Mouse (Mus musculus) adrenal gland, postnatal 36 days (tissue): Measurements from ENCODE around the gene Rin3. TPM values are rescaled to one million over a fixed set of nuclear protein-coding genes. Genes with fewer than 3 reads are reported as not detected.

Experiments used
- DNase-seq, 2 experiments: peaks; one replicate each; pipeline ENCODE4 v3.0.0; 2021; ENCODE audit warnings: mixed read lengths in 1 of 2
- total RNA-seq, 2 experiments: library from RNA; stranded (reverse); gene quantifications; 2 replicates each; pipeline ENCODE4 v1.2.3; 2021

Rin3 gene
- total RNA-seq, 2 experiments from 2014 or later = 8.6 to 15.8 TPM

DNA sequence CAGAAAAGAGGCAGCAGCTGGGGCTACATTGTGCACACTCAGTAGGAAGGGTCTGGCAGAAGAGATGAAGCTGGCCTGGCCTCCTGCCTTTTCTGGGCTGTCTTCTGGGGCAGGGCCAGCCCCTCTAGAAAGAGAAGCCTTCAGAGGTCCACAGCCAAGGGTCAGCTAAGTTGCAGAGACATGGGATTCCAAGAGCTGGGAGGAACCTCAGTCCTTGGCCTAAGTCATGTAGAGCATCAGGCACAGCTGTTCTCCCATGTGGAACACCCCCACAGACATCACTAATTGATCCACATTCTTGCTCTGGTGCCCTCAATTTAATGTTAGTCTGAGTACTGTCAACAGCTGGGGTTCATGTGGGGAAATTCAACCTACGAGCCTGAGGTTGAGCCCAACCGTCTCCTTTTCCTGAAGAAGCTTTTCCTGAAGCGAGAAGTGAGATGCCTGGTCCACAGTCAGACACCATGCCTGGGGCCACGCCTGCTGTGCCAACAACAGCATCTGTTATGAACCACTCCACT, 20.0 kb downstream of the Rin3 start:
- DNase-seq = no peak

DNA sequence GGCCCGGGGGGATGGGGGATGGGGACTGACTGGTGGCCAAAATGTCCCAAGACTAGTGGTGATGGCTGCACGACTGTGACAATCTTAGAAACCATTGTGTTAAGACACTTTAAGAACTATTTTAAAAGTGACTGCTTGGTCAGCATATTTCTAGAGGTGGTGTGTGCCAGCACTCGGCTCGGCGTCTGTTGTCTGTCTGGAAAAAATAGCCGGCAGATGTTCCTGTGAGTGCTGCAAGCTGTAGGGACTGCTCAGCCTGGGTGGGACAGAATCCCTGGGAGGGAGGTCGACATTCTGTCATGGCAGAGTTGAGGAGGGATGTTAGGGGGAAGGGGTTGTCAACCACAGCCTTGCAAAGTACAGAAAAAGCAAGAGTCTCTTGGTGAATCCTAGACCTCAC, 21.0 kb downstream of the Rin3 start:
- no peak for DNase-seq

DNA sequence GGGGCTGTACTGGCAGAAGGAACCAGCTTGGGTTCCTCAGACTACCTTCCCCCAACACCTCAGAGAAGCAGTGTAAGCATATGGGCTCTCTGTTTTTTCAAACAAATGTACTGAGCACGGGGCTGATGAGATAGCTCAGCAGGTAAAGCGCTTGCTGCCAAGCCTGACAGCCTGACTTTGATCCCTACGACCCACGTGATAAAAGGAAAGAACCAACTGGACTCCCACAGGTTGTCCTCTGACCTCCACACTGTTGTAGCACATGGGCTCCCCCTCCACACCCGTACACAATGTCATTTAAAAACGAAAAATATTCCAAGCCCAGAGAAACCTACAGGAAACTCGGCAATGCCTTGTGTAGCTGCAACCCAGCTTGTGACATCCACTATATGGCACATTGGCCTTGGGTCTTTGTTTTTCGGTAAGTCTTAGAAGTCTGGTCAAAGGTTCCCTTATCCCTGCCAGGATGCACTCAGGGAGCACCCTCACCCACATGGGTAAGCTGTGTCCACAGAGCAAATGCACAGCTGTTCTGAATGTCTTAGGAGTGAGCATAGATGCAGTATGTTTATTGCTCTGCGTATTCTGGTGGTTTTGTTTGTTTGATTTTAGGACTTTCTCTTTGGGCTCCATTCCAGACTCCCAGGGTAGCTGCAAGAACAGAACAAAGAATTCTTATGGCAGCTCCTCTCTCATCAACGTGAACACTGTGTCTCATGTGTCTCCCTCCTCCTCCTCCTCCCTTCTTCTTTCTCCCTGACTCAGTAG, 22.4 kb downstream of the Rin3 start:
- no peak for DNase-seq

DNA sequence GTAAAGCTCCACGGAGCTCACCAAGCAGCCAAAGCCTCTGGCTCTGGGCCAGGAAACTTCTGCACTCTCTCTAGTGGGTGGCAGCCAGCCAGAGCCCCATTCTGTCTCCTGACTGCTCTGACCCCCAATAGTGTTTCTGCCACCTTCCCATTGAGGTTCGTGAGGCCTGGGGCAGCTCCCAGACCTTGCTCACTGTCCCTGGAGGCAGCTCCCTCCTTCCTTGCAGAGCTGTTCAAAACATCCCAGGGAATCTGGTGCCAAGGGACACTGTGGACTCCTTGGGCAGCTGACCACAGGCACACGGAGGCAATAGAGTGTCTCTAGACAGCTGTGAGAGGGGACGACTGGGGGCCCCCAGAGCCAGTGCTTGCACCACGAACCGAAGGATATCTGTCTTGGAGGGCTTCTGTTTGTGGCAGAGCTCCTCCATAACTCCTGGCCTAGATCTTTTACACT, 25.2 kb downstream of the Rin3 start:
- peak; percentile 51 to 74 for DNase-seq

DNA sequence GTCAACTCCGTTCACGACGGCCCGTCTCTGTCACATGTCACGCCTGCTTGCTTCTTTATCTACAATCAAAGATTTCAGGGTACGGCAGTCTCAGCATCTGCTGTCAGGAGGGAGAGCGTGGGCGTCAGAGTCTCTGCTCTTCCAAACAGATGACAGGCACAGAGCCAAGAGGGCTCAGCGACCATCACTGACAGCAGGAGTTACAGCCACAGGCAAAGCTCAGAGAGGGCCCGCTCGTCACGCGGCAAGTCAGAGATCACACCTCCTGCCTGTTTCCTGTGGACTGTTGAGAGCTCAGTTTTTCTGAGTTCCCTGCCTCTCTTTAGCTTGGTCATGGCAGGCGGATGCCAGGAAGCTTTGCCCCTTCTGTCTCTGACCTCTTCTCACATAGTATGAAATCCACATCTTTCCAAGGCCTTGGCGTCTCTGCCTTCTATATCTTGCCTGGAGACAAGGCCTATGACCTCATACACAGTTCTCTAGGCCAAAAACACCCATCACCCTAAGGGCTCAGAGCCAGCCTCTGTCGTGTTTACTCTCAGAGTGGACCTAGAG, 25.7 kb downstream of the Rin3 start:
- DNase-seq = peak; percentile 54 to 60

DNA sequence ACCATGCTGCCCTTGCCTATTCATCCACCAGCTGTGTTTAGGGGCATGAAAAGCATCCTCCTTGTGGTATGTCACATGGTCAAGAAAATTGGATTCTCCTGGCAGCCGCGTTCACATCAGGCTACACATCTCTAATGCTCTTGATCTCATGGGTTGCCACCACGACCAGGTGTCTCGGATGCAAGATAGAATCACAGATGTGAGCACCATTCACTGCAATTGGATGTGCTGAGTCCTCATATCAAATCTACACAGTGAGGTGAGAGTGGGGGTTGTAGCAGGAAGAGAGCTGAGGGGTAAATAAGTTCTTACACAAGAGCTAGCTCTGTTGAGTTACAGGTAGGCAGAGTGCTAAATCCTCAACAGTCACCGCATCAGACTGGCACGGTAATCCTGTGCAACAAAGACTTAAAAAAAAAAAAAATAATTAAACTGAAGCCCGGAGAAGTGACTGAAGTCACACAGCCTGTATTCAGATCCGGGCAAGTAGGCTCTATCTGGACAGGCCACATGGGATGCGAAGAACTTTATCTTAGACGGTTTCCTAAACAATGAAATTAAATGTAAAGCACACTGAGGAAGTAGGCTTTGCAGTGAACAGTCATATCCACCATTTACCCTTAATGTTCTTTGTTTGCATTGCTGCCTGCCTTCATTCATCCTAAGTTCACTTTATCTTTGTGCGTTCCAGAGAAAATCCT, 26.4 kb downstream of the Rin3 start:
- DNase-seq = no peak

DNA sequence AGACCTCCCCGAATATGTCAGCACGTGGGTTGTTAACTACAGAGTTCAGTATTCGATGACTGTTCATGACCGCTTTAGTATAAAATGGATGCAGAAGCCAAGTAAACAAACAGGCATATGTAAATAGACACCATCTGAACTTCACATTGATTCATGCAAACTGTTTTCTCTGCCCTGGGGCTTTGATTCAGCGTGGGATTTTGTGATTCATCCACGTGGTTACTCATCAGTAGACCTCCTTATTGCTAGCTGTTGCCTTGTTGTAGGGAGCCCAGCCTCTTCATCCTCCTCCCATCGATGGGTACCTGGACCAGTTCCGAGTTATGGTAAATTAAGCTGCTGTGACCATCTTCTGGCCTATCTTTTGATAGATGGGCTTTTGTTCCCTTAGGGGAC, 26.9 kb downstream of the Rin3 start:
- DNase-seq = no peak

DNA sequence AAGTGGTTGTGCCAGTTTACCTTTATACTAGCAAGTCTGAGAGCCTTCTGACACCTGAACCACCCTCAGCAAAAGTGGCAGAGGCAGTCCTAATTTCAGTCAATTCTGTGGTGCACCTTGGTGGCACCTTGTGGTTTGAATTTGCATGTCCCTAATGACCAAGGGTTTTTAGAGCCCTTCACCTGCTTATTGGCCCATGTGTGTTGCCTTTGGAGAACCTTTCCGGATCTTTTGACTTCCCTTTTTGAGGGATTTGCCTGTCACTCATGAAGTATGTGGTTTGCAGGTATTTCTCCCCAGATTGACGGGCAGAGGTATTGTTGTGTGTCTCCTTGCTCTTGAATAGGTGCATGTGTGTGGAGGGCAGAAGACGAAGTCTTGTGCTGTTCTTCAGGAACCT, 27.4 kb downstream of the Rin3 start:
- DNase-seq = no peak

DNA sequence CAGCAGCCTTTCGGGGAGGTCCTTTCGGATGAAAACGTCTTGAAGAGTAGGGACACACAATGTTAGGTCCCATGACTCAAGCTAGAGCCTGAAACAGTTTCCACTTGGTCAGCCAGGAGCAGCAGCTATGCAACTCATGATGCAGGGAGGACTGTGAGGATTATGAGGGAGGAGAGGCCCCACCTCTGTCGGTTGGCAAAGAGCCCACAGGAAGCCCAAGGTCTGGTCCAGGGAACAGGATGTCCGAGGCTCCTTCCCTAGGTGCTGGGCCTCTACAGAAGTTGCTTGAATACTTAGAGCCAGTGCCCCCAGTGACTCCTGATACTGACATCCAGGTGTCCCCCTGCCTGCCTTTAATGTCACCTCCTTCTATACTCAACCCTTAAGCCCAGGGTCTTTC, 28.6 kb downstream of the Rin3 start:
- DNase-seq = peak in 1 of 2 experiments; percentile 38

DNA sequence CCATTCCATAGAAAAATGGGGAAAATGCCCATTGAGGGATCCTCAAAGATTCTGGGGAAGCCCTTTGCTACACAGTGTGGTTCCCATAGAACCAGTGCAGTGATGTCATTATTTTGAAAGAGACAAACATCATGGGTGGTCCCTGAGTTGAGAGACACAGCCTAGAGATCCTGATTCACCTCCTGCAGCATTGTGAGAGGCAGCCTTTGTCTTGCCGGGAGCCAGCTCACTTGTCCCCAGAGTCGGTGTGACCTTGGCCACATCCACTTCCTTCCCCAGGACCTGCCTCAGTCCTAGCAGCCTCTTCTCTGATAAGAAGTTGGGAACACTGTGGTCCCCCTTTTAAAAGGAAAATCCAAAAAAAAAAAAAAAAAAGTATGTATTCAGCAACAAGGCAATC, 36.3 kb downstream of the Rin3 start:
- peak; percentile 33 to 51 for DNase-seq

DNA sequence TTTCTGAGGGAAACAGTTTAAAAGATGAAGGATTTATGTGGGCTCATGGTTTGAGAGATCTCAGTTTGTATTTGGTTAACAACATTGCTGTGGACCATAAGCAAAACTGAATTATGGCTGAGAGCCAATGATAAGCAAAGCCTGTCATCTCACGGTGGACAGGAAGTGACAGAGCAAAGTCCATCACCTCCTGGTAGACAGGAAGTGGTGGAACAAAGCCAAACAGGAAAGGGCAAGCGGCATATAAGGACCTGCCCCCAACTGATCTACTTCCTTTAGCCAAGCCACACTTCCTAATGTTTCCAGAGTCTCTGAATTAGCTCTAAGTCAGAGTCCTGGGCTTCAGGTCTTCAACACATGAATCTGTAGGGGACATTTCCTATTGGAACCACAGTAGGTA, 37.1 kb downstream of the Rin3 start:
- peak in 1 of 2 experiments; percentile 17 for DNase-seq

DNA sequence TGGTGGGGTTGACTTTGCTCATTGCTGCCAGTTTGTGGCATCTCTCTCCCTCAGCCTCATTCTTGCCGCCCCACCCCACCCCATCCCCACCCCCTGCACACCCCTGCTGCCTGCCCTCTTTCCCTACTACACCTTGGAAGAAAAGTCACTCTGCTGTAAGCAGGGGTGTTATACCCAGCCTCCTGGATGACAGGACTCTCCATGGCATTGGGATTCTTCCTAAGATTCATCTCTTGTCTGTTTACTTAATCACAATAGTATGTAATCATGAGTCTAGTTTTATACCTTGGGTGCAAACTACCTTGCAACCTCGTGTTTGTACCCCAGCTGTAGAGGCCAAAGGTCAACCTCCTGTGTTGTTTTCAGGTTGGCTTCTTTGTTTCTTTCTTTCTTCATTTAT, 37.5 kb downstream of the Rin3 start:
- DNase-seq = no peak

DNA sequence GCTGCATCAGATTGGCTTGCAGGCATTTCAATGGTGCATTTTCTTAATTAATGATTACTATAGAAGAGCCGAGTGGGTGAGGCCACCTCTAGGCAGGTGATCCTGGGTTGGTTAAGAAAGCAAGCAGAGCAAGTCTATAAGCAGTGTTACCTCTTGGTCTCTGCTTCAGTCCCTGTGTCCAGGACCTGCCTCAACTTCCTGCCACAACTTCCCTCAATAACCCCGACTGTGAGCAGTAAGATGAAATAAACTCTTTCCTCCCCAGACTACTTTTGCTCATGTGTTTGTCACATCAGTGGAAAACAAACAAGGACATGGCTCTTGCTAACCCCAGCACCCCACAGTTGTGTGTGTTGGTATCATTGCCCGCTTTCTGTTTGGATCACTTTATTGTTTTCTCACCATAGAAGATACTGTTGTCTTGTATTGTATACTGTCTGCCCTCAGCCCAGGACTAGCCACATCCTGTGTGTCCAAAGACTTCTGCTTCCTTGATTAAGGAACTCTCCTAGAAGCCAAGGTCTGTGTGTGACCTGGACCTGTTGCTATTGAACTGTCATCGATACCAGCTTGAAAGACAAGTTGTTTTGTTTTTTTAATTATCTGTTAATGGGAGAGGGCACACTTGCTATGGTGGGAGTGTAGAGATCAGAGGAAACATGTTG, 38.3 kb downstream of the Rin3 start:
- no peak for DNase-seq

DNA sequence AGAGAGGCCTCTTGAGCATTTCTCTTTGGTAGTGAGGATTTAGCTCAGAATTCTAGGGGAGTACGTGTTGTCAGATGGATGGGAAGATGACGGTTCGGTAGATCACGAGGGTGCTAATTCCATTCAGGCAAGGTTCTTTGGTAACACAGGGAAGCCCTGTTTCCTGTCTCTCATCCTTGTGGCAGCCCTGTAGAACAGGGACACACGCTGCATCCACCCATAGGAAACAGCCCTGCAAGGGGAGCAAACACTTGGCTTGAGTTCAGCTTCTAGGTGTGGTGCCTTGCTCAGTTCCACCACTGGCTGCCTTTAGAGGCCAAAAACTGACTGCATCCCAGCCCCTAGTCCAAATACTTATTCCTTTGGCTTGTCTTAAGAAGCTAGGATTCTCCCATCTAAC, 39.0 kb downstream of the Rin3 start:
- peak in 1 of 2 experiments; percentile 28 for DNase-seq

DNA sequence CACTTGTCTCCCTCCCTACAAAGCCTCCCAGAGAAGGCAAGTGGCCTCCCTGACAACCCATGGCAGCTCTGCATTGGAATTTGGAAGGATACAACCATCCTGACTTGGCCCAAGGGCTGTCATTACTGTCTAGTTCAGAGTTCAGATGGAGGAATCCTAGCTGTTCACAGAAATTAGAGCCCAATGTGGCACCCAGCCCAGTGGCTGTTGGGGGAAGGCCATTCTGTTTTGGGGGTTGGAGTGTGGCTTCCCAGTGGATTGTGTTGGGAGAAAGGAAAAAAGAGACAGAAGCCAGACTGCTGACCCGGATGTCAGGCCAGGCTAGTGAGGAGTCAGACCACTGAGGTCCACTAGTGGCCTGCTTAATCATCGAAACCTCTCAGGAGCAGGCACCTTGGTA, 40.5 kb downstream of the Rin3 start:
- DNase-seq = no peak

DNA sequence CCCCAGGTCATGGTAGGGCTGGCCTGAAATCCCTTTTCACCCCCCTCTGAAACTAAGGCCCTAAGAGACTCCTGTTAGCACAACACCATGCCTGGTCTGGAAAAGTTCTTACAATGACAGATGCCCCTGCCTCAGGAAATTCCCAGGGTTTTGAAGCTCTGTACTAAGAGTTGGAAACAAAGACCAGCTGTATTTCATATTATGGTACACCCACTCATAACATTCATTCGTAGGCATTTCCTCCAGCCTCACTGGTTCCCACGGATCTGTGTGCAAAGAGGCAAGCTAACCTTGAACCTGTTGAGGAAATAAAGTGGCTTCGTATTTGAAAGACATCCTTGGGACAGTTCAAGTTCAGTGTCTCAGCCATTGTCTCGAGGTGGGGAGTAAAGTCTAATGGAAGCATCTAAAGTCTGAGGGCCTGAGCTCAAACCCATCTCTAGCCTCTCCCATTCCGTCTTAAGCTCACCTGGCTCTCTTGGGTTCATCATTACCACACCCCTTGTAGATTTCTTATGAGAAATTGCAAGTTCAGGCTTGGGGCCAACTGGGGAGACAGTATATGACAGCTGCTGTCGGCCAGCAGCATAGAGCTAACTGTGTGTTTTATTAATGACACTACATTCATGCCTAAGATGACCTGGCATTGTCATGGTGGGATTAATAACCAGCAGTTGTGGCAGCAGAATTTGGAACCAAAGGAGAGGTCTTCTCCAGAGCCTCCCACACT, 41.5 kb downstream of the Rin3 start:
- no peak for DNase-seq

DNA sequence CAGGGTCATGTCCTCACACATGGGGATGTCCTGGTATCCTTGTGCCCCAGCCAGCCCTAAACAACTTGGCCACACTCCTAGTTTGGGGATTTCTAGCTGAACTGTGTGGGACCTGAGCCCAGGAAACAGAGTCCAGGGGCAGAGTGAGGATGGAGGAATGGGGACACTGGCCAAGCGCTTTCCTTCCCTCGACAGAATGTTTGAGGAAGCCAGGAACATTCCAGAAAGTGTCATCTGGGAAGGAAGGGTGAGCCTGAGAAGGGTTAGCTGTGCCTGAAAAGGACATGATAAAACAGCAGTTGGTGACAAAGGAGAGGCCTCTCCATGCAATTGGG, 42.0 kb downstream of the Rin3 start:
- DNase-seq = no peak

DNA sequence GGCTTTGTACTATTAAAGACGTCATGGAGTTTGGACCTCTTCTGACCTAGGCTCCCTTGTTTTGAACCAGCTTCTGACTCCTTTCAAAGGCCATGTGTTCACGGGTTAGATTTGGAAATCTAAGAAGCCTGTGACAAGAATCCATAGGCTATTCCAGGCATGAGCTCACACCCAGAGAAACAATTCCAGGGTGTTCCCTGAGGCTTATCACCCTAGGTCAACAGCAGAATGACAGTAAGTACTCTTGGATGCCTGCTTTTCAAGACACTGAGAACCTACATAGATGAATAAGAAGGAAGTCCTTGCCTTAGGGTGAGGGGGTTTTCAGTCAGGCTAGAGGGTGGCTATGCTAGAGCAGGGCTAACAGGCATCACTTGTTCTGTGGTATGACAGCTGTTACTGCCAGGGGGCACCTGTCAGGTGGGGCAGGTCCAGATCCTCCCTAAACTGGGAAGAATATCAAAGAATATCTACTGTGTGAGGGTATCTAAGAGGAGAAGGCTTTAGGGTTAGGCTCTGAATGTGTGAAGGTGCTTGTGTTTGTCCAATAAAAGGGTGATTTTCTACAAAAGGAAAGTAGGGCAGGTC, 44.0 kb downstream of the Rin3 start:
- no peak for DNase-seq

DNA sequence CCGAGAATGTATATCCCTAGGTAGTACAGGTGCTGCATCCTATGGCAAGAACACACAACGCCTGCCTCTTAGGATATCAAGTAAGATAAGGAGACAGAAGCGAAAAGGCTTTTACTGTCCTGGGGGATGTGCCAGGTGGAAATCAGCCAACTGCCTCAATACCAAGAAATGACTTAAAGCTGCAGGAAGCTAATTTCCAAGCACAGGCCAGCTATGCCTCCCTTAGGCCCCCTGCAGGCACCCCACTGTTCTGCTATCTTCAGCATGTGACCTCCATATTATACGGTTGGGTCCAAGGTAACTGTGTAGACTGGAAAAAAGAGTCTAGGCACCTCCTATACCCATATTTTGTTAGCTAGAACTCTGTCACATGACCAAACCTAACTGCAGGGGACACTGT, 44.7 kb downstream of the Rin3 start:
- peak in 1 of 2 experiments; percentile 32 for DNase-seq

DNA sequence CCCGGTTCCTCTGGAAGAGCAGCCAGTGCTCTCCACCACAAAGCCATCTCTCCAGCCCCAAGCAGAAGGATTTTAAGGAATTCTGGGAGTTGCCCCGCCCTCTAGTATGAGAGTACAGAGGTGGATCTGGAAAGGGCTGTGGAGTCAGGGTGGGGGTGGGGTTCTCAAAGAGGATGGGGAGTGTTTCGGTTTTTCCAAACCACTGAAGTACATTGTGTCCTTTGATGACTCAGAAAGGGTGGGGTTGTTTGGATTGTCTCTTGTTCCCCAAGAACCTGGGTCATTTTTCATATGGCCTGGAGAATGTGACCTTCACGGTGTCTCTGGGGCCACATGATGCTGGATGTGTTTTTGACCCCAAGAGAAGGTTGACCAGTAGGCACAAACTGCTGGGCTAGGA, 45.2 kb downstream of the Rin3 start:
- DNase-seq = no peak

DNA sequence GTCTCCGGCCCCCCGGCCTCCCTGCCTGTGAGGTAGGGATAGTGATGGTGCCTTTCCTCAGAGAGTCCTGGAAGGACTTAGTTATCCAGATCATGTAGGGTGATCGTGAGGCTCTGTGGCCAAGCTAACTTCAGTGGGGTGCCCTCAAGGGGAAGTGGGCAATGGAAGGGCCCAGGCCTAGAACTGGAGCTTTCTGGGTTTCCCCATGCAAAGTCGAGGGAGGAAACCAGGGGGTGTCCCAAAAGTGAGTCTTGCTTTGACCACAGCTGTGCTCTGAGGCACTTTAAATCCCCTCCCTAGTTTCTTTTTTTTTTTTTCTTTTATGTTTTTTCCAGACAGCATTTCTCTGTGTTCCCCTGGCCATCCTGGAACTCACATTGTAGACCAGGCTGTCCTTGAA, 47.3 kb downstream of the Rin3 start:
- DNase-seq = no peak

DNA sequence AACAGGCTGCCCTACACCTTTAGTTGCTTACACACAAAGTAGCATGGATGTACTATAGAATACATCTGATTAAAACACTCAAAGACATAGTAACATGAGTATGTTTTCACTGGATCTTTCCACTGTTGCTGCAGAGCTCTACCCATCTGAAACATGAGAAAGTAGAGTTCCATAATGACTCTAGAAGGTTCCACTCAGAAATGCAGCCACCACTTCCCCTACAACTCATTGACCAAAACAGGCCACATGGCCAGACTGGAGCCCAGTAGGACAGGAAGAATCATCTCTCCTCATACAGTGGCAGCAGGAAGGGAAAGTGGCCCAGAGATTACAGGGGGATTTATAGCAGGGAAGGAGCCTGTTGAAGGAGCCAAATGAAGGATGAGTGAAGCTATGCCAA, 47.9 kb downstream of the Rin3 start:
- no peak for DNase-seq
